Mouse (Mus musculus) liver, embryonic 12.5 days (tissue): ENCODE measurements at regions not wholly inside any gene's neighbourhood (a gene's known extent, or its start where the extent isn't known, plus 50 kb on each side); places are given as distances from the start of the nearest gene placed in this dataset.

Experiments used
- ATAC-seq: fragments of 200-750 bp; cut with Nextera tagmentation; 2 replicates; pipeline ENCODE4 v1.8.0; 2017; ENCODE audit warnings: moderate number of reproducible peaks, mild to moderate bottlenecking, moderate library complexity
- H3K27ac ChIP-seq: fragments of 300-500 bp; sonication (generic); 2 replicates; pipeline ENCODE4 v1.5.1; 2016; ENCODE audit warnings: mild to moderate bottlenecking
- H3K27me3 ChIP-seq: fragments of 300-500 bp; sonication (generic); replicated peaks from 2 replicates; pipeline ENCODE4 v1.6.1; 2016; ENCODE audit warnings: mild to moderate bottlenecking, moderate library complexity
- H3K36me3 ChIP-seq: fragments of 300-500 bp; sonication (generic); 2 replicates; pipeline ENCODE4 v1.6.1; 2016; ENCODE audit warnings: mild to moderate bottlenecking, moderate library complexity
- H3K4me1 ChIP-seq: fragments of 300-500 bp; sonication (generic); 2 replicates; pipeline ENCODE4 v1.6.1; 2016
- H3K4me2 ChIP-seq: fragments of 300-500 bp; sonication (generic); 2 replicates; pipeline ENCODE4 v1.6.1; 2016; ENCODE audit warnings: mild to moderate bottlenecking, moderate library complexity
- H3K4me3 ChIP-seq: fragments of 300-500 bp; sonication (generic); 2 replicates; pipeline ENCODE4 v1.5.1; 2016; ENCODE audit warnings: mild to moderate bottlenecking, moderate library complexity
- H3K9ac ChIP-seq: fragments of 300-500 bp; sonication (generic); 2 replicates; pipeline ENCODE4 v1.6.1; 2016; ENCODE audit warnings: mild to moderate bottlenecking, moderate library complexity
- H3K9me3 ChIP-seq: fragments of 300-500 bp; sonication (generic); replicated peaks from 2 replicates; pipeline ENCODE4 v1.6.1; 2016; ENCODE audit warnings: mild to moderate bottlenecking, moderate library complexity
- WGBS: fragments of 180-500 bp; shearing (Covaris S2); methylation state at CpG from one replicate; pipeline ENCODE4 v1.1.7; 2016; ENCODE audit not compliant: insufficient replicate concordance; 5-methylcytosine and 5-hydroxymethylcytosine counted together

DNA sequence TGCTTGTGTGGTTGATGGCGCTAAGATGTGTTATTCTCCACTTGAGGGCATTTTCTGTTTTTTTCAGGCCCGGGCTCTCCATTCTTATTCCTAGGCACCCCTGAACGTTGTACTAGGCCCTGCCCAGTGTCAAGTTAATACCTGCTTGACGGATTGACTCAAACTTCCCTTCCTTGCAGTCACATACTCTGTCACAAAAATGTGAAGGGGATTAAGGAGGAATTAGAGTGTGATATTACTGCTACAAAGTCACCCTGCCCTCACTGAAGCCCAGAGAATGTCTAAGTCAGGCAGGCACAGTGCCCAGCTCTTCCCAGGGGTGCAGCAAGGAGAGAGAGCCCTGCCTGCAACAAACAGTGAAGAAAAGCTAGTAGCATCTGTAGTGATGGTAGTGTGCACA, 147.9 kb upstream of the Camk1g start:
- 0 out of 2 replicates have a peak, but pooled peaks cover 8% of the 10 kb centered on the region for H3K4me1 ChIP-seq
- ATAC-seq = no peak

DNA sequence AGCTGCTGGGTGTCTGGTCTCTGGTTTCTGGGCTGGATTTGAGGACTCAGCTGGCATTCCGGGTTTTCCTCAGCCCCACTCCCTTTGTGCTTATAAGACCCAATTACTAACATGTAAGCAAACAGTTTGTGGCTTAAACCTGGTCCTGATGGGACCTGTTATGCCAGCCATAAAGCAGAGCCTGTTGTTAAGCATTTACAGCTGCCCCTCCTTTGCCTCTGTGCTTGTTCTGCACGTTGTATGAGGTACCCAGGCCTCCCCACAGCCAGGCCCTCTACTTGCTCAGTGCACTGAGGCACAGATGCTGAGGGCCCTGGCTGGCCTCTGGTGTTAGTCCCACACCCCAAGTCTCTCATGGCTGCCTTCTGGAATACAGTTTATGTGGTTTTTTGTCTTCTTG, 147.2 kb upstream of the Camk1g start:
- Histone ChIP-seq H3K4me3 (no peak overlapping the region), H3K4me1 (0 out of 2 replicates have a peak, but pooled peaks cover 8% of the 10 kb centered on the region), H3K4me2 (no peak overlapping the region), H3K36me3 (no peaks in the 10 kb centered on the region), H3K9ac (no peak overlapping the region), H3K27me3 (no peaks in the 10 kb centered on the region), H3K9me3 (no peaks in the 10 kb centered on the region), H3K27ac (no peak overlapping the region)
- WGBS = 59% methylated on average over 2 of the region's 2 CpGs
- ATAC-seq = no peak

More for the DNA sequence above, 147.9 kb upstream of the Camk1g start:
- Histone ChIP-seq H3K4me2 (no peak overlapping the region), H3K27ac (no peak overlapping the region), H3K9me3 (no peaks in the 10 kb centered on the region), H3K36me3 (no peaks in the 10 kb centered on the region), H3K27me3 (no peaks in the 10 kb centered on the region), H3K4me3 (no peak overlapping the region), H3K9ac (no peak overlapping the region)
- 51% methylated on average over 4 of the region's 4 CpGs for WGBS

DNA sequence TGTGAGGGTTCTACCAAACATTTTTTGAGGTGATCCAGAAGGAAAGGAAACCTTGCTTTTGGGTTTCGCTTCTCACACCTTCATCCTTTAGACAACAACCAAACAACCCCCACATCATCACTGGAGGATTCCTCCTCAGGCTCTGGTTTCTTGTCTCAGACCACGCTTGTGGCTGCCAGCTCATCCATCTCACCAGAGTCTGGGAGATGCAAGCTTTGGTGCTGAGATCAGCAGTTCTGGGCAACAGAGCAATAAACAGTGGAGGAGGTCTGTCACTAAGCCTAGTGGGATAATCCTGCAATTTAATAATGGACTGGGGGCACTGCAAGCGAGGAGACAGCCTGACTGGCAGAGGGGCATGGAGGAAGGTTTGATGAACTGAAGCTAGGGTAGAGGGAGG, 146.3 kb upstream of the Camk1g start:
- no peak for ATAC-seq
- Histone ChIP-seq H3K9ac (no peak overlapping the region), H3K36me3 (no peaks in the 10 kb centered on the region), H3K9me3 (no peaks in the 10 kb centered on the region), H3K4me1 (0 out of 2 replicates have a peak, but pooled peaks cover 8% of the 10 kb centered on the region), H3K4me2 (no peak overlapping the region), H3K27ac (no peak overlapping the region), H3K4me3 (no peak overlapping the region), H3K27me3 (no peaks in the 10 kb centered on the region)
- WGBS = 53% methylated on average over 3 of the region's 3 CpGs

DNA sequence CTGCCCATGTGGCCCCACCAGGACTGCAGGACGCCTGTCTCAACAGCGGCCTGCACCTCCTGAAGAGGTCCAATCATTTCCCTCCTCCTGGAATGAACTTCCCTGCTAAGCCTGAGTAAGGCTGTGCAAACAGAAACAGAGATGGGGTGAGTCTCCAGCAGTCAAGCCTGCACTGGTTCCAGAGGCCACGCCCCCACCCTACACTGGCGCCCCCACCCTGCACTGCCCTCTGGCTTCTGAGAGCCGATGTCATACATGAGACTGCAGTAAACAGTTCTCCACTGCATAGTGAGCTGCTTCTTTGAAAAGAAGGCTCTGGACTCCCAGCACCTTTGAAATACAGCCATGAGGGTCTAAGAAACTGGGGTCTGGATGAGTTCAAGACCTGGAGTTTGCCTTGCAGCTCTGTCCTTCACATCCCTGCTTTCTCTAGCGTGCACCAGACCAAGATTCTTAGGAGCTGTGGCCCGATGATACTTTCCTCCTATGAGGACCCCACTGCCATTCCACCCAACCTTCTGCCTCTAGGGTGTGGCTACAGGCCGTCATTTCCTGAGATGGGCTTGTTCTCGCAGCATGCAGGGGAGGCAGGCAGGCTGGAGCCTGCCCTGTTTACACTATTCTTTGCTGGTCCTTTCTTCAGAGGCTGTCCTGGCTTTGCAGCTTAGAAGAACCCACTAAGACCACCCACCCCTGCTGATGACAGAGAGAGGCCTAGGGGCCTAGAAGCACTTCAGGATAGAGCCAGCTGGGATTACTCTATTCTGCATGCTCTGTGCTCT, 144.0 kb upstream of the Camk1g start:
- ATAC-seq = peak; percentile 72
- 0 out of 2 replicates have a peak, but pooled peaks cover 8% of the 10 kb centered on the region for H3K4me1 ChIP-seq
- no peaks in the 10 kb centered on the region for H3K36me3 ChIP-seq
- no peaks in the 10 kb centered on the region for H3K9me3 ChIP-seq
- no peak overlapping the region for H3K4me2 ChIP-seq
- no peak overlapping the region for H3K27ac ChIP-seq
- WGBS = 33% methylated on average over 9 of the region's 9 CpGs
- H3K9ac ChIP-seq = no peak overlapping the region
- peaks cover 8% of the 10 kb centered on the region; the same call in 1 of the 2 replicates for H3K27me3 ChIP-seq
- H3K4me3 ChIP-seq = no peak overlapping the region

DNA sequence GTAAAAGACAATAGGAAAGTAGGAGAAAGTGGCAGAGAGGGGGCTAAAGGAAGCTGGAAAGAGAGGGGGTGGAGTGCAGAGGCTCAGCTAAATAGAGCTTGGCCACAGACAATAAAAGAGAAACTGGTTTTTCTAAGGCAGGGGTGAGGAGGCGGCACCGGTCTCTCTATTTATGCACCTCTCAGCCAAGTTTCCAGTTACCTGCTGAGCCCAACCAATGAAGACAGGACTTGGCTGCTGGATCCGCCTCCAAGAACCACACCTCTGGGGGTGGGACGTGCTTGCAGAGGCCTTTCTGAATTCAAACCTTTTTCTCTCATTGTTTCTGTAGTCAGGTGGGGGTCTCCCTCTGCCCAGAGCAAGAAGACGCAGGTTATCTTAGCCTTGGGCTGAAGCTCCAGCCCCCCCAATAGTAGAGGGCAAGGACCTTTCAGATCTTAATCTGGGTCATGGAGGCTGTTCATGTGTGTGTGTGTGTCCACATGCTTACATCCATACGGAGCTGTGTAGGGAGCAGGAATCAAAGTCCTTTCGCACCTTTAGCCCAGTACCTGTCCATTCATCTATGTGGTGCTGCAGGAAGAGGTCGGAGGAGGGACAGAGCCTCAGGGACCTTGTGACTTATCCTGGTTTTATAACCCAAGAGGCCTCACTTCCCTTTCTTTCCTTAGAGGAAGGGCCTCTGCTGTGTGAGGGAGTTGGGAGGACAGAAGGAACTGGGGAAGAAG, 140.1 kb upstream of the Camk1g start:
- WGBS = 46% methylated on average over 8 of the region's 8 CpGs
- peaks cover 13% of the 10 kb centered on the region for H3K4me1 ChIP-seq
- peaks cover 8% of the 10 kb centered on the region; the same call in 1 of the 2 replicates for H3K27me3 ChIP-seq
- no peak overlapping the region for H3K4me2 ChIP-seq
- H3K9ac ChIP-seq = no peak overlapping the region
- no peaks in the 10 kb centered on the region for H3K36me3 ChIP-seq
- no peak overlapping the region for H3K27ac ChIP-seq
- 0 out of 2 replicates have a peak, but pooled peaks have one; percentile 11 for ATAC-seq
- no peak overlapping the region for H3K4me3 ChIP-seq
- no peaks in the 10 kb centered on the region for H3K9me3 ChIP-seq

DNA sequence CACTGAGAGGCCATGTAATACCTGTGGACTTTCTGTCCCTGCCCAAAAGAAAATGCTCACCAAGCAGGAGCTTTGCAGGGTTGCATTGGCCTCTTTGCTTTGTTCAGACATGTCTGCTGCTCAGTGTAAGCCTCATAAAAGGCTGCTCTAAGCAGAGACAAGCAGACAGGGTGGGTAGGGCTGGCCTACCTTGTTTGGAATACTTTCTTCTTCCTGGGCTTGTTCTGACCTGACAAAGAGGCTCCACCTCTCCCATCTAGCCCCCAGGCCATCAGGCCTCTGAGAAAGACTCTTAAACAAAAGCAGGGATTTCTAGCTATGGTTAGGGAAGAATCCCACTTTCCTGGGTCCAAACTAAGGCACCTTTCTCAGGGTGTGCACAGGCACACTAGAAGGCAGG, 138.2 kb upstream of the Camk1g start:
- no peak for ATAC-seq
- Histone ChIP-seq H3K9me3 (no peaks in the 10 kb centered on the region), H3K4me2 (no peak overlapping the region), H3K9ac (no peak overlapping the region), H3K4me1 (peaks cover 5% of the 10 kb centered on the region), H3K36me3 (no peaks in the 10 kb centered on the region), H3K27ac (no peak overlapping the region), H3K27me3 (peaks cover 8% of the 10 kb centered on the region), H3K4me3 (no peak overlapping the region)

DNA sequence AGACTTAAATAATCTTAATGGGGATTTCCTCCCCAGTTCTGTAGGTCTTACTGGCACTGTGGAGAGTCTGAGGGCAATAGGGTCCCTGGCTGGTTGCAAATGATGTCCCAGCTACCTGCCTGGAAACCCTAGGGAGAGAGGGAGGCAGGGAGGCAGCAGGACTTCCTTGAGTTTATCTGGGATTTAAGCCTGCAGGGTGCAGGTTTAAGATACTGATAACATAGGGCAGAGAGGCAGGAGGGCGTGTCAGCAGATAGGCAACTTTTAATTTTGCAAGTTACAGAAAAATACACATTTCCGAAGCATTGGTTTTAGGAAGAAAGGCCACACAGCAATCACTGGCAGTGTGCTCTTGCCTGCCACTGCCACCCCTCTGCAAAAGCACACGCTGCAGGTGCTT, 136.9 kb upstream of the Camk1g start:
- Histone ChIP-seq H3K4me1 (peaks cover 5% of the 10 kb centered on the region), H3K4me3 (no peak overlapping the region), H3K4me2 (no peak overlapping the region), H3K27ac (no peak overlapping the region), H3K36me3 (no peaks in the 10 kb centered on the region), H3K27me3 (peaks cover 8% of the 10 kb centered on the region), H3K9me3 (no peaks in the 10 kb centered on the region), H3K9ac (no peak overlapping the region)
- 39% methylated on average over 3 of the region's 3 CpGs for WGBS
- ATAC-seq = peak; percentile 41; the same call in 1 of the 2 replicates

DNA sequence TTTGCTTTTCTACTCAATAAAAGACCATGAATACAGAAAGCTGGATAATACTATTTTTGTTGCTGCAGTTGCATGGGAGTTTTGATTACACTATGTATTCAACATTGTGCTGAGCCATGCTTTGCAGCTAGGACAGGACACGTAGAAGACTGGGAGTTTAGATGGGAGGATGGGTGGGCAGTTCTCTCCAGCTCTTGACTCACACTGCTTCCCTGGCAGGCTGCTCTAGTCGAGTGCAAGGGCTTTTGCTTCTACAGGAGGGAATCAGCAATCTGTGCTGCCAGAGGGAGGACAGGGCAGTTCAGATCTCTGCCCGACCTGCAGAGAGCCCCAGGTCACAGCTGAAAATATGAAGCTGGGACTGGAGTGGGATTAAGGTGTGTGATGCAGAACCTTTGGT, 135.3 kb upstream of the Camk1g start:
- Histone ChIP-seq H3K27ac (no peak overlapping the region), H3K9me3 (no peaks in the 10 kb centered on the region), H3K4me1 (peaks cover 5% of the 10 kb centered on the region), H3K36me3 (no peaks in the 10 kb centered on the region), H3K27me3 (peaks cover 3% of the 10 kb centered on the region), H3K4me3 (no peak overlapping the region), H3K9ac (no peak overlapping the region), H3K4me2 (no peak overlapping the region)
- no peak for ATAC-seq
- WGBS = 33% methylated on average over 3 of the region's 3 CpGs

DNA sequence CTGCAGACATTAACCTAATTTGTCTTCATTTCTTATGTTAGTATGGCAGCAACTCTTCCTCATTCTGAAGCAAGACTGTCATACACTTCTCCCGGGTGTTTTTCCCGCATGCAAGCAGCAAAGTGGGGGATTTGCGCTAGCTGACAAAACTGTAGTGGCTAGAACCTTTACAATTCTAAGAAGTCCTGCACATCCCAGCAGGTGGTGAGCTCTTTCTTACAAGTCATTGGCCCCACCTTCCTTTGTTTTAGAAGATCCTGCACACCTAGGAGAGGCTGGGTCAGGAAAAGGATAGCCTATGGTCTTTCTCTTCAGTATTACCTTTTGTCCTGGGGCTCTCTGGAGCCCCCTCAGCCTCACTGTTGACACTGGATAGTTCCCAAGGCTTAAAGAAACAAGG, 134.5 kb upstream of the Camk1g start:
- H3K9ac ChIP-seq = no peak overlapping the region
- WGBS = 48% methylated on average over 3 of the region's 3 CpGs
- H3K27me3 ChIP-seq = no peaks in the 10 kb centered on the region; the same call in none of the 2 replicates
- no peak overlapping the region for H3K4me3 ChIP-seq
- H3K27ac ChIP-seq = no peak overlapping the region
- H3K4me1 ChIP-seq = peaks cover 5% of the 10 kb centered on the region
- H3K36me3 ChIP-seq = no peaks in the 10 kb centered on the region
- H3K4me2 ChIP-seq = no peak overlapping the region
- no peaks in the 10 kb centered on the region for H3K9me3 ChIP-seq
- no peak for ATAC-seq

DNA sequence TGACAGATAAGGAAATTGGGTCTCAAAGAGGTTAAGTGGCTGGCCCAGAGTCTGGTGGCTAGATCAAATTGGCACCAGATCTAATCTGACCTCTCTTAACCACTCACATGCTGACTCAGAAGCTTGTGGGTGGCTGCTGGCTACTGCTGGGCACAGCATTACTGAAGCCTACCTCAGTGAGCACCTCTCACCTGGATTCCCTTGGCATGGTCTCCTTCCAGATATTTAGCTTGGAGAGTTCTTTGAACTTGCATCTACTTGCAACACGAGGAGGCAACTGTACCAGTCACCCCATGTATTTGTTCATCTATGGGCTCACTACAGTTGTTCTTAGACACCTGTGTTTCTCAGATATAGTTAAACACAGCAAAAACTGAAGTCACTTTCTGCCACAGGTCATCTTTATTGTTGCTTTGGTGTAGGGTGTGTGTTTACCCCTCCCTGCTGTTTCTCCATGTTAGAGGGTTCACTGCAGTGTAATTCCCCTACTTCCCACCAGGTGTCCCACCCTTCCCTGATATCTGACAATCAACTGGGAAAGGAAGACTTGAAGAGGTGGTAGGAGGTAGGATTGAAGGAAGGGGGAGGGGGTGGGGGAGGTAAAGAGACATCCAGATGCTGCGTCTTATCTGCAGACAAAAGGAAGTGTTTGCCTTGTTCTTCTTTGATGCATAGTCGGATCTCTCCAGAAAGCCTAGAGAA, 133.7 kb upstream of the Camk1g start:
- Histone ChIP-seq H3K4me1 (peaks cover 5% of the 10 kb centered on the region), H3K36me3 (no peaks in the 10 kb centered on the region), H3K4me3 (no peak overlapping the region), H3K4me2 (no peak overlapping the region), H3K27ac (no peak overlapping the region), H3K9ac (no peak overlapping the region), H3K9me3 (no peaks in the 10 kb centered on the region), H3K27me3 (no peaks in the 10 kb centered on the region; the same call in none of the 2 replicates)
- 24% methylated on average over 3 of the region's 3 CpGs for WGBS
- ATAC-seq = peak; percentile 33

DNA sequence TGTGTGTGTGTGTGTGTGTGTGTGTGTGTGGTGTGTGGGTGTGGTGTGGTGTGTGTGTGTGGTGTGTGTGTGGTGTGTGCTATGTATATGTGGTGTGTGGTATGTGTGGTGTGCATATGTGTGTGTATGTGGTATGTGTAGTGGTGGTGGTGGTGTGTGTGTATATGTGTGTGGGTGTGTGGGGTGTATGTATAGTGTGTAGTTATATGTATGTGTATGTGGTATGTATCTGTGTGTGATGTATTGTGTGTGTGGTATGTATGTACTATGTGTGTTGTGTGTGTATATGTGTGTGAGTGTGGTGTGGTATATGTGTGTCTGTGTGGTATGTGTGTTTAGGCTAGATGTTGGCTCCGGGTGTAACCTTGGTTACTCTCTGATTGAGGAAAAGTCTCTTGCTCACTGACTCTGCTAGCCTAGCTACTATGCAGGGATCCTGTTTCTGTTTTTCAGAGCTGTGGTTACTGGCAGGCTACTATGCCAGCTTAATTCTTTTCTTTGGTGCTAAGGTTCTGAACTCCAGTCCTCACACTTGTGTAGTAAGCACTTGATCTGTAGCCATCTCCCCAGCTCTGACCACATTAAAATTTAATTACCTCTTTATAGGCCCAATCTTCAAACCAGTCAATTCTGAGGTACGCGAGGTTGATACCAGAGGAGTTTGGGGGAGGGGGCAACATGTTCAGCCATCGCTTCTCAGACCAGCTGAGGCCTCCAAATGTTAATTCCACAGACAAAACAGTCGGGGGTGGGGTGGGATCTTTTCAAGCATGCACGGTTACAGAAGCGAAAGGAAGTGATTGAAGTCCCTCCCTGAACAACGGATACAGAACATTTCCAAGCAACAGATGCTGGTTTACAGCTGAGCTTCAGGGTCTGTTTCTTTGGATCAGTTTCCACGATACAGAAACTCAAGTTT, 126.4 kb upstream of the Camk1g start:
- Histone ChIP-seq H3K27ac (no peak overlapping the region), H3K36me3 (no peaks in the 10 kb centered on the region), H3K4me3 (no peak overlapping the region), H3K27me3 (0 out of 2 replicates have a peak, but pooled peaks cover 3% of the 10 kb centered on the region), H3K9ac (no peak overlapping the region), H3K9me3 (no peaks in the 10 kb centered on the region), H3K4me1 (no peaks in the 10 kb centered on the region), H3K4me2 (no peak overlapping the region)
- no peak for ATAC-seq
- 55% methylated on average over 9 of the region's 9 CpGs for WGBS
